7 mouse cellular contexts compared by ENCODE assay signal in genomic region chr6:54253206-54253605, GRCm38 (mm10).
DNase-seq lines count a peak whose midpoint lies in the region; ATAC-seq lines count a peak whose summit lies in the region.

No protein-coding gene starts in this region.

- 45% methylated on average over 5 of the region's 5 CpGs for WGBS in kidney, embryonic 15.5 days
- WGBS in midbrain, embryonic 10.5 days: 66% methylated on average over 5 of the region's 5 CpGs

- H3K9me3 ChIP-seq in kidney, embryonic 15.5 days (replicated peaks): no peaks in the 10 kb centered on the region
- H3K9me3 ChIP-seq in midbrain, embryonic 10.5 days (replicated peaks): no peaks in the 10 kb centered on the region

- H3K4me1 ChIP-seq in kidney, embryonic 15.5 days: peaks cover 50% of the 10 kb centered on the region
- peaks cover 49% of the 10 kb centered on the region for H3K4me1 ChIP-seq in midbrain, embryonic 10.5 days

- H3K9ac ChIP-seq in kidney, embryonic 15.5 days: no peak overlapping the region

- H3K36me3 ChIP-seq in kidney, embryonic 15.5 days: no peaks in the 10 kb centered on the region
- H3K36me3 ChIP-seq in midbrain, embryonic 10.5 days: no peaks in the 10 kb centered on the region

- no peak overlapping the region for H3K4me3 ChIP-seq in kidney, embryonic 15.5 days (replicated peaks)
- H3K4me3 ChIP-seq in midbrain, embryonic 10.5 days: no peak overlapping the region

- no peak; the same call in 1 of the 2 replicates for ATAC-seq in kidney, embryonic 15.5 days (replicated peaks; ENCODE audit: low FRiP score)

- peak overlapping the region; percentile 58; the same call in 1 of the 2 replicates for H3K27ac ChIP-seq in kidney, embryonic 15.5 days
- no peak overlapping the region for H3K27ac ChIP-seq in midbrain, embryonic 10.5 days (replicated peaks)

- no peak overlapping the region for H3K4me2 ChIP-seq in kidney, embryonic 15.5 days

- peak; percentile 37 to 51 for DNase-seq in left cerebral cortex, adult 18-20 months (ENCODE audit: low spot score in 2 of 2)
- DNase-seq in left cerebral cortex, postnatal 4 days: no peak
- peak; percentile 63 for DNase-seq in ES-CJ7 (ENCODE audit: low read depth, low spot score)
- peak; percentile 34 for DNase-seq in adrenal gland, postnatal 25 days
- peak; percentile 36 for DNase-seq in thymus, postnatal 14 days
- no peak for DNase-seq in midbrain, embryonic 10.5 days (ENCODE audit: low spot score)

- no peaks in the 10 kb centered on the region for H3K27me3 ChIP-seq in kidney, embryonic 15.5 days
- H3K27me3 ChIP-seq in midbrain, embryonic 10.5 days (ENCODE audit: low read depth, poor library complexity, severe bottlenecking): peaks cover 12% of the 10 kb centered on the region

- intact Hi-C loops in left cerebral cortex, postnatal 4 days (cut with DNase I): loop anchor here (10.0 kb wide), 1 partner anchor 112 kb away; no protein-coding TSS in a partner anchor

Comparison
In these comparisons a context has a peak if more than half of its experiments do, and no peak if none do; other contexts are left out.
1. DNase-seq: peak in left cerebral cortex, adult 18-20 months (2 of 2), ES-CJ7 (single experiment), adrenal gland, postnatal 25 days (single experiment) and thymus, postnatal 14 days (single experiment); none in left cerebral cortex, postnatal 4 days (single experiment) and midbrain, embryonic 10.5 days (single experiment).